Mouse (Mus musculus) C2C12 (cell line): Measurements from ENCODE around the gene Pid1. TPM values are rescaled to one million over a fixed set of nuclear protein-coding genes. Genes with fewer than 3 reads are reported as not detected.
"Not testable (repeated sequence)": the region's sequence is repeated elsewhere in the genome, so short reads cannot be mapped to it uniquely, and the experiment has no call there.

Experiments used
- H3K27me3 ChIP-seq: one replicate; pipeline ENCODE4 v1.6.1; 2011; ENCODE audit not compliant: control insufficient read depth, insufficient read depth, insufficient read length
- H3K36me3 ChIP-seq: one replicate; pipeline ENCODE4 v1.6.1; 2011; ENCODE audit not compliant: control insufficient read depth, insufficient read depth
- H3K4me3 ChIP-seq: one replicate; pipeline ENCODE4 v1.5.1; 2011; ENCODE audit warnings: mild to moderate bottlenecking, control low read depth; ENCODE audit not compliant: poor library complexity, insufficient read depth, severe bottlenecking
- H3K79me2 ChIP-seq: one replicate; pipeline ENCODE4 v1.6.1; 2011; ENCODE audit not compliant: control insufficient read depth, insufficient read depth
- H3K79me3 ChIP-seq: one replicate; pipeline ENCODE4 v1.6.1; 2011; ENCODE audit warnings: low read depth, control low read depth
- H3ac ChIP-seq: one replicate; pipeline ENCODE3; 2011; ENCODE audit warnings: low read depth; ENCODE audit not compliant: control insufficient read depth, insufficient read length
- CEBPB ChIP-seq: IDR thresholded peaks from one replicate; pipeline ENCODE4 v1.6.1; 2011; ENCODE audit warnings: low read depth, mild to moderate bottlenecking, control low read depth, moderate library complexity
- CTCF ChIP-seq: IDR thresholded peaks from one replicate; pipeline ENCODE4 v1.5.1; 2011; ENCODE audit not compliant: control insufficient read depth, insufficient read depth, insufficient read length
- FOSL1 ChIP-seq: IDR thresholded peaks from one replicate; pipeline ENCODE4 v1.8.0; 2011; ENCODE audit warnings: mild to moderate bottlenecking, low read length; ENCODE audit not compliant: poor library complexity, insufficient read depth, severe bottlenecking
- MAX ChIP-seq: IDR thresholded peaks from one replicate; pipeline ENCODE4 v1.6.1; 2011; ENCODE audit warnings: mild to moderate bottlenecking, control low read depth
- MYOD1 ChIP-seq: IDR thresholded peaks from one replicate; pipeline ENCODE4 v1.6.1; 2011; ENCODE audit warnings: low read depth; ENCODE audit not compliant: control insufficient read depth, insufficient read length
- MYOG ChIP-seq: IDR thresholded peaks from one replicate; pipeline ENCODE4 v1.6.1; 2011; ENCODE audit not compliant: control insufficient read depth, insufficient read length; ENCODE audit errors: extremely low read depth
- USF1 ChIP-seq: IDR thresholded peaks from one replicate; pipeline ENCODE4 v1.6.1; 2011; ENCODE audit warnings: low read depth, mild to moderate bottlenecking, control low read depth, moderate library complexity
- polyA plus RNA-seq: library from polyadenylated mRNA; unstranded; fragments of >200 nt; fragmentation: generic; extraction: Trizol; gene quantifications from one replicate; pipeline ENCODE4 v1.2.1, GENCODE M21; 2012; ENCODE audit warnings: missing spikeins

Gene Pid1
- polyA plus RNA-seq, 1 experiment: 0.21 TPM

- H3K36me3 ChIP-seq: no peaks in the 10 kb centered on the region
- H3K79me2 ChIP-seq: no peaks in the 10 kb centered on the region
- no peaks in the 10 kb centered on the region for H3K27me3 ChIP-seq
- no peak for TF ChIP-seq MYOG
- no peak for TF ChIP-seq USF1
- no peak for TF ChIP-seq MAX
- TF ChIP-seq CTCF: no peak
- TF ChIP-seq FOSL1: no peak
- no peak for TF ChIP-seq CEBPB
- TF ChIP-seq MYOD1: no peak
- H3K79me3 ChIP-seq: no peaks in the 10 kb centered on the region
- no peak overlapping the region for H3K4me3 ChIP-seq
- H3ac ChIP-seq: no peak overlapping the region
Observed at GRCm38 (mm10) chr1:84357216-84357615, 6.8 kb downstream of the Pid1 start.

GRCm38 (mm10) chr1:84350262-84350661 lies 13.7 kb downstream of the Pid1 start:
- H3K79me2 ChIP-seq: no peaks in the 10 kb centered on the region
- no peaks in the 10 kb centered on the region for H3K36me3 ChIP-seq
- TF ChIP-seq CEBPB: no peak
- H3K27me3 ChIP-seq: no peaks in the 10 kb centered on the region
- H3K4me3 ChIP-seq: no peak overlapping the region
- no peaks in the 10 kb centered on the region for H3K79me3 ChIP-seq
- no peak overlapping the region for H3ac ChIP-seq

GRCm38 (mm10) chr1:84347796-84348476 lies 16.0 kb downstream of the Pid1 start:
- no peaks in the 10 kb centered on the region for H3K27me3 ChIP-seq
- TF ChIP-seq CEBPB (no peak), USF1 (no peak), MYOD1 (no peak), FOSL1 (no peak), MYOG (no peak), CTCF (no peak), MAX (no peak)
- no peaks in the 10 kb centered on the region for H3K36me3 ChIP-seq
- H3ac ChIP-seq: no peak overlapping the region
- H3K4me3 ChIP-seq: no peak overlapping the region
- no peaks in the 10 kb centered on the region for H3K79me3 ChIP-seq
- H3K79me2 ChIP-seq: no peaks in the 10 kb centered on the region

GRCm38 (mm10) chr1:84332797-84333196 lies 31.2 kb downstream of the Pid1 start:
- H3ac ChIP-seq, H3K4me3 ChIP-seq, H3K27me3 ChIP-seq, H3K79me3 ChIP-seq, H3K36me3 ChIP-seq, H3K79me2 ChIP-seq: not testable (repeated sequence)

GRCm38 (mm10) chr1:84331861-84332260 lies 32.1 kb downstream of the Pid1 start:
- not testable (repeated sequence) for H3ac ChIP-seq, H3K4me3 ChIP-seq, H3K27me3 ChIP-seq, H3K79me3 ChIP-seq, H3K36me3 ChIP-seq, H3K79me2 ChIP-seq

GRCm38 (mm10) chr1:84325309-84325708 lies 38.7 kb downstream of the Pid1 start:
- Histone ChIP-seq H3K79me3 (no peaks in the 10 kb centered on the region), H3K36me3 (no peaks in the 10 kb centered on the region), H3K27me3 (no peaks in the 10 kb centered on the region), H3ac (no peak overlapping the region), H3K4me3 (no peak overlapping the region), H3K79me2 (no peaks in the 10 kb centered on the region)
- TF ChIP-seq CEBPB: no peak
- TF ChIP-seq USF1: no peak
- no peak for TF ChIP-seq MAX
- no peak for TF ChIP-seq MYOG
- TF ChIP-seq MYOD1: no peak
- TF ChIP-seq CTCF: no peak
- no peak for TF ChIP-seq FOSL1

- H3K27me3 ChIP-seq: no peaks in the 10 kb centered on the region
- H3K79me2 ChIP-seq: no peaks in the 10 kb centered on the region
- H3K36me3 ChIP-seq: no peaks in the 10 kb centered on the region
- H3ac ChIP-seq: no peak overlapping the region
- TF ChIP-seq MYOD1 (no peak), USF1 (no peak), MYOG (no peak), MAX (no peak), CEBPB (no peak), CTCF (no peak), FOSL1 (no peak)
- H3K4me3 ChIP-seq: no peak overlapping the region
- no peaks in the 10 kb centered on the region for H3K79me3 ChIP-seq
Observed at GRCm38 (mm10) chr1:84321327-84321726, 42.7 kb downstream of the Pid1 start.
